Mouse (Mus musculus): ENCODE measurements around the gene Rfc5.

Rfc5 gene

DNA sequence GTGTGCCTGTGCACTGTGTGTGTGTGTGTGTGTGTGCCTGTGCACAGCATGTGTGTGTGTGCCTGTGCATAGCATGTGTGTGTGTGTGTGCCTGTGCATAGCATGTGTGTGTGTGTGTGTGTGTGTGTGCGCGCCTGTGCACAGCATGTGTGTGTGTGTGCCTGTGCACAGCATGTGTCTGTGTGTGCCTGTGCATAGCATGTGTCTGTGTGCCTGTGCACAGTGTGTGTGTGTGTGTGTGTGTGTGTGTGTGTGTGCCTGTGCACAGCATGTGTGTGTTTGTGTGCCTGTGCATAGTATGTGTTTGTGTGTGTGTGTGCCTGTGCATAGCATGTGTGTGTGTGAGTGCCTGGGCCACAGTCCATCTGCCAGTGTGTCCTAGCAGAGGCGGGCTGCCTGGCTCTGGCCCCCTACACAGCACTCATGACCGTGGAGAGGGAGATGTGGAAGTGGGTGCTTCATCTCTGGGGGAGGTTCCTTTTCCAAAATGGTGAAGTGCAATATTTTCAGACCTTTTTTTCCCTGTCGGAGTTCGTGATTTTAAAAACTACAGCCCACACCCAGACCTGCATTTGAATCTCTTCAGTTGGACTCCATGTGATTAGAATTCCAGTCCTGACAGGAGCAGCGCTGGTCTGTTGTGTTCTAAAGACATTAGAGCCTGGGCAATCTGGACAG lies 14.3 kb downstream of the Rfc5 start:
- DNase-seq (ENCODE audit: low read depth, low spot score): no peak

DNA sequence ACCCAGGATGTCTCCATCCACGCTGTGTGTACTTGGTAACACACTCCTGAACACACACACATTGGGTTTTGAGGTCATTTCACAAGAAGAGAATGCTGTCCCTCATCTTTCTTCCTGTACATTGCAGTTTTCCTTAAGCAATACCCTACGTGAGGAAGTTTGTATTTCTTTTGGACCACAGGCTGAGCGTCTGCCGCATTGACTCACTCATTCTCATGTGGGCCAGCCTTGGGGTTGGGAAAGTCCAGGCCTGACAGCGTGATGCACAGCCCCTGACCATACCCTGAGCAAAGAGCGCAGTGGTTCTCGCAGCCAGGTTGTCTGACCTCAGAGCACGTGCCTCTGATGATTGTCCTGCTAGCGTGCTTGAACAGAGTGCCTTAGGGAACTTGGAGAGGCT lies 15.4 kb downstream of the Rfc5 start:
- no peak for DNase-seq (ENCODE audit: low read depth, low spot score)

DNA sequence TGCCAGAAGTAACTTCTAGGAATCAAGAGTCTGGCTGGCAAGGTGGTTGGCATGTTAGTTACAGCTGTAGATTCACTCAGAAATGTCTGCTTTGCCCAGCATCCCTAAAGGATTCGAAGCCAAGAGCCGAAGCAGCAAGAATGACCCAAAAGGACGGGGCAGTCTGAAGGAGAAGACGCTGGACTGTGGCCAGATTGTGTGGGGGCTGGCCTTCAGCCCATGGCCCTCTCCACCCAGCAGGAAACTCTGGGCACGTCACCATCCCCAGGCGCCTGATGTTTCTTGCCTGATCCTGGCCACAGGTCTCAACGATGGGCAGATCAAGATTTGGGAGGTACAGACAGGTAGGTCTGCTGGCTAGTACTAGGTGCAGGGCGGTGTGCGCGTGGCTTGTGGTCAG lies 18.3 kb downstream of the Rfc5 start:
- DNase-seq (ENCODE audit: low read depth, low spot score): no peak

DNA sequence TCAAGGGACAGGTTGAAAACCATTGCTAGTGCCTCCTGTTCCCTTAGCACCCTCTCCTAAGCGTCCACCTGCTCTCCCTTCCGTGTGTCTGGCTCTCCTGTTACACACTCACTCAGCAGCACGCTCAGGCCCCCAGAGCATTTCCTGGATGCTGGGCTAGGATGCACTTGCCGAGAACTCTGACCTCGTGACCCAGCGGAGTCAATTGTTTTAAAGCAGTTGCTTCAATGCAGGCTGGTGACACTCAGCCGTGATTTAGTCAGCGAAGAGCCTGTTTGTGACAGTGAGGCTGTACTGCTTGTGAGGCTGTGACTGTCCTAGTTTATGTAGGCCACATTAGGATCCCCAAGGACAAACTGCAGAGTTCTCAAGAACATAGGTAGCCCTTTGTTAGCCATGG lies 21.6 kb downstream of the Rfc5 start:
- no peak for DNase-seq (ENCODE audit: low read depth, low spot score)

DNA sequence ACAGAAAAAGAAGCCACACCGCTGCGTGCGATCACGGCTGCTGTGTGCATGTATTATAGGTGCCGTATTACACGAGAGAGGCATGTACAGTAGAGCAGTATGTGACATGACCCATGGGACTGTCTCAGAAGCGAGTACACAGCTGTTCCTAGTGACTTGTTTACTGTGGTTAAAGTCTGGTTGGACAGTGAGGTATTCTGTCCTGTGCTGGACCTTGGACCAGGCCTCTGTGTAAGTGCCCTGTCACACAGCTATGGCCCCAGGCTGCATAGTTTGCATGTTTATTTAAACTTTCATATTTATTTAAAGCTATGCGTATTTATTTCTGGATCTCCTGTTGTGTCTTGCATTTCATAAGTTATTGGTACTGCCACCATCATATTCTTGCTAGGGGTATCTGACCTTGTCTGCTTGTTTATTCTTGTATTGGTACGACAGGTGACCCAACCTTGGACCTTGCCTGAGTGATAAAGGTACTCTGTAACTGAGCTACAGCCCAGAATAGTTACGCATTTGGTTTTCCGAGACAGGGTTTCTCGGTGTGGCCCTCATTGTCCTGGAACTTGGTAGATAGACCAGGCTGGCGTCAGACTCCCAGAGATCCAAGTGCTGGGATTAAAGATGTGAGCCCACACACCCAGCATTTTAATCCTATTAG lies 22.8 kb downstream of the Rfc5 start:
- no peak for DNase-seq (ENCODE audit: low read depth, low spot score)

DNA sequence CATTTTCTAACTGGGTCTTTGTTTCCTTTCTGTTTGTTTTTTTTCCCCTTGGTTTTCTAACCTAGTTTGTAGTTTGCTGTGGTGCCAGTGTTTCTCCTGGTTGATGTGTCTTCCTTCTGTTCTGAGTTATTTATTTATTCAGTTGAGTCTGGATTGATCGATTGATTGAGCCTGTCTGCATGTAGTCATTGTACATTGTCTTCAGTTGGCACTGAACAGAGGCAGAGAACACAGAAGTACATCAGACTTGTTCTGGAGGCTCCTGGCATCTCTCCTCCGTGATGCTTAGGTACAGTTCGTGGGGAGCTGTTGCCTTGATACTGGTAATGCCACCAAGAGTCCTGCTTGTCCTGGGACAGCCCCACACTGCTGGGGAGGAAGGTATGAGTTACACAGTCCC lies 24.0 kb downstream of the Rfc5 start:
- DNase-seq (ENCODE audit: low read depth, low spot score): no peak

DNA sequence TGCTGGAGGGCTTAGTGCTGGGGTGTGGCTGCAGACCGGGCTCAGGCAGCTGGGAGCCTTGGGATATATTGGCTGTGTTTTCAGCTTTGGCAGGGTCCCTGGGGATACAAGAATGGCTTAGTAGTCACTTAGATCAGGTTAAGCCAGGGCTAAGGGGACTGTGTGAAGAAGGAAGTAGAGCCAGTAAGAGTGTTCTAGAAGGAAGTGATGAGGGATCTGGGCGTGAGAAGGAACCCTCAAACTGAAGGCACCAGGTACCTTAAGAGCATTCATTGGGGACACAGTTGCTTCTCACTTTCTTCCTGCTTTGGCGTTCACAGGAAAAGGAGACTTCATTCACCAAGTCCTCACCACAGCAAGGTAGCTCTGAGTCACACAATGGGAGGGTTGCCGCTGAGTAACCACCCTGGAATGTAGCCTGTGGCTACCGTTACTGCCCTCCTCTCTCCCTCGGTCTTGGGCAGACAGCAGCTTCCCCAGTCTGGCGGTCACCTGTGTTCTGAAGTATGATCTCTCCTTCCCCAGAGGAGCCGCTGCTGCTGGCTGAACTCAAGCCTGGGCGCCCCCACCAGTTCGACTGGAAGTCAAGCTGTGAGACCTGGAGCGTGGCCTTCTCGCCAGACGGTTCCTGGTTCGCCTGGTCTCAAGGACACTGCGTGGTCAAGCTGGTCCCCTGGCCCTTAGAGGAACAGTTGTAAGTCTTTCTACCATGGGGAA lies 25.6 kb downstream of the Rfc5 start:
- DNase-seq (ENCODE audit: low read depth, low spot score): no peak

DNA sequence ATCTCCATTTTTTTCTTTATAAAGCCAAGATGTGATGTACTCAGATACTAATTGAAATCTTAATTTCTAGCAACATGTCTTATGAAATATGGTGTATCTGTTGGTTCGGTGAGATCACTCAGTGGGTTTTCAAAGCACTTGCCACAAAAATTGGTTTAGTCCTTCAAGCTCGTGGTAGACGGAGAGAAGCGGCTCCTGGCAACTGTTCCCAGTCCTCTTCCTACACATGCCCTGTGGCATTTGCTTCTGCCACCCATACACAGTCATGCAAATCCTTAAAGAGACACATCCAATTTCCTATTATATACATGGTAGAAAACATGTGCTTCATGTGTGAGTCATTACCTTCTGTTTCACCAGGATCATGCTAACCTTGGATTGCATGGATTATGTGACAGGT lies 27.3 kb downstream of the Rfc5 start:
- DNase-seq (ENCODE audit: low read depth, low spot score): no peak

DNA sequence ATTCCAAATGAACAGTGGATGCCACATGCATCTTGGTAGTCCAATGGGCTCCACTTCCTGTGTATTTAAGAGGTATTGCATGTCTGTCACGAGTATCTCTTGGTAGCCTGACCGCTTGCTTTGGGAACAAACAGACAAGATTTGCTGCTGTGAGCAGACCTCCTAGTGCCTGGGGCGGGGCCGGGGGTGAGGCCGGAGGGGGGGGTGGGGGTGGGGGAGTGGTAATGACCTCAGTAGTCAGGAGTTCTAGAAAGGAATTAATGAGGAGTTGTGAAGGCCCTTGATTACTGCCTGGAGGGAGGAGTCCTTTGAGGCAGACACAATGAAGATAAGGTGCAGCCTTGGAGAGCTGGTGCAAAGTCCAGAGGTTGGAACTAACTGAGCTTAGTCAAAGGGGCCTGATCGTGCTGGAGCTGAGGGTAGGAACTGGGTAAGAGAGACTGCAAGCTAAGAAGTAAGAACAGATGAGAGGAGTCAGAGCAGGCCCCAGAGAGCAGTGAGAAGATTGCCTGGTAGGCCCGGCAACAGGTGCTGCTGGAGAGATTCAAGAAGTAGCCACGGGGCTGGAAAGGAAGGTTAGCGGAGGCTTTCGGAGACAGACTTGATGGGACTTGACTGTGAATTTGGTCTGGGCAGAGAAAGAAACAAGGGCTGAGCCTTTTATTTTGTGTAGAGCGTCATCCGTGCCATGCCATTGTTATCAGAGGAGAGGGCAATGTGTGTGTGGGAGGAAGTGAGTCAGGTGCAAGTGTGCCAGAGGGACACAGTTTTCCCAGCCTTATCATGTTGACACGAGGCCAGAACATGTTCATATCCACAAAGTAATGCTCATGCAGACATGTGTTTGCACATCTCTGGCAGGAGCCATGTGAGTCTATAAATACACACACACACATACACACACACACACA lies 28.0 kb downstream of the Rfc5 start:
- peak; percentile 80 for DNase-seq (ENCODE audit: low read depth, low spot score)

DNA sequence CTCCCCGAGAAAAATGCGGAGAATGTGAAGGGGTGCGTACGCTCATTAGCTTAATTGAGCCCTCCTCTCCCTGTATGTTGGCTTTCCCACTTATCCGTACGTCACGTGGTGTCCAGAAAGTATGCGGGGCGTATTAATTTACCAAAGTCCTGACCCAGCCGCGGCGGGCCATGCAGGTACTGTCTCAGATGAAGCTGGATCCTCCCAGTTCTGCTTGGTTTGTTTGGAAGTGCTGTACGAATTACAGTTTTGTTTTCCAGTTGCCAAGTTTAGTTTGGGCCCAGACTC lies 28.7 kb downstream of the Rfc5 start:
- peak; percentile 80 for DNase-seq (ENCODE audit: low read depth, low spot score)

DNA sequence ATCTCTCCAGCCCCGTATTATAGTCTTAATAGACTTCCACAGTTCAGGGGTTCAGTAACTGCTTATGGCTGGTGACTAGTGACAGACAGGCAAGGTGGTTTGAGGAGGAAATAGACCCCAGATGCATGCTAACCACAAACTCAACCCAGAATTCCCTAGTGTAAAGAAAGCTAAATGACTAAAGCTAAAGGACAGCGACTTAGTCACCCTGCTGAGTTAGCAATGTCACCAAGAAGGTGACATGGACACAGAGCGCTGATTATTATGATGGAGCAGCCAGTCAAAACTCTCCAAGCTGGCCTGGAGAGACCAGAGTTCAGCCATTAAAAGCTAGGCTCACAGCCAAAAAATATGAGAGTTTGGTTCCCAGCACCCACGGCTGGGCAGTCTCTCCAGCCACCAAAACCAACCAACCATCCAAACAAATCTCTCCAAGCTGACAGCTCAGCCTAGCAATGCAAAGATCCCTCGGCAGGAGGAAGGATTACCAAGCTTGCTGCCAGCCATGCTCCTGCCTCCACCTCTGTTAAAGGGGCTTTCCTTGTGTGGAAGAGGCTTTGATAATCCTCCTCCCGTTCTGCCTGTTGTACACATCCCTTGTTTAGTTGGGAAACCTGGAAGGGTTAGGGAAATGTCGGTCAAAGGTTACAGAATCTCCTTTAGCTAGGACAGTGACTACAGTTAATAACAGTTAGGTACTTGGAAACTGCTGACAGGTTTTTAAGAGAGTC lies 29.2 kb downstream of the Rfc5 start:
- DNase-seq (ENCODE audit: low read depth, low spot score): no peak

DNA sequence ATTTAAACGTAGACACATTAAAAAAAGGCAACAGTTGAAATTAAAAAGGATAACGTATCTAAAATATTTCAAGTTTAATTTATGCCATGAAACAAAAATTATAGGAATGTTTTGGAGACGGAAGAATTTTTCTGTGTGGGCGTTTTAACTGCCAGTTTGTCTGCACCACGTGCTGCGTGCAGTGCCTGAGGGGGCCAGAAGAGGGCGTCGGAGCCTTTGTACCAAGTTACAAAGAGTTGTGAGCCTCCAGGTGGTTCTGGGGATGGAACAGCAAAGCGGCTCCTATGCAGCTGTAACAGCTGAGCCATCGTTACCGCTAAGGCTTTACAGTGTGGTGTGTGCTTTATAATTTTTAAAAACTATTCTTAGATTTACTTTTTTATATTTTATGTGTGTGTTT lies 30.1 kb downstream of the Rfc5 start:
- peak; percentile 94 for DNase-seq (ENCODE audit: low read depth, low spot score)

DNA sequence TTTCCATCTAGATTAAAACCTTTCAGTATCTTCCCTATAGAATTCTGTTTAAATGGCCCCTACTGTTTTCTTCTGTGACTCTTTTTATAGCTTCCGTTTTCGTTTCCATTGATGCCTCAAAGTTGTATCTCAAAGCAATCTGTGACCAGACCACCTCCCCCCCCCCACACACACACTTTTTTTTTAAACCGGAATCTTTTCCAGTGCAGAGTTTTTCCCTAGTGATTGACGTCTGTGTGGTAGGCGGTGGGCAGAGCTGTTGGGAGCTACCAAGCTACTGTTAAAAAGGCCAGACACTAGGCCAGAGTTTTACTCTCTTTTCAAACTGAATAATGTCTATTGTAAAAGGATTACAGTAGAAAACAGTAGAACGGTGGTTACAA lies 30.6 kb downstream of the Rfc5 start:
- peak; percentile 43 for DNase-seq (ENCODE audit: low read depth, low spot score)

DNA sequence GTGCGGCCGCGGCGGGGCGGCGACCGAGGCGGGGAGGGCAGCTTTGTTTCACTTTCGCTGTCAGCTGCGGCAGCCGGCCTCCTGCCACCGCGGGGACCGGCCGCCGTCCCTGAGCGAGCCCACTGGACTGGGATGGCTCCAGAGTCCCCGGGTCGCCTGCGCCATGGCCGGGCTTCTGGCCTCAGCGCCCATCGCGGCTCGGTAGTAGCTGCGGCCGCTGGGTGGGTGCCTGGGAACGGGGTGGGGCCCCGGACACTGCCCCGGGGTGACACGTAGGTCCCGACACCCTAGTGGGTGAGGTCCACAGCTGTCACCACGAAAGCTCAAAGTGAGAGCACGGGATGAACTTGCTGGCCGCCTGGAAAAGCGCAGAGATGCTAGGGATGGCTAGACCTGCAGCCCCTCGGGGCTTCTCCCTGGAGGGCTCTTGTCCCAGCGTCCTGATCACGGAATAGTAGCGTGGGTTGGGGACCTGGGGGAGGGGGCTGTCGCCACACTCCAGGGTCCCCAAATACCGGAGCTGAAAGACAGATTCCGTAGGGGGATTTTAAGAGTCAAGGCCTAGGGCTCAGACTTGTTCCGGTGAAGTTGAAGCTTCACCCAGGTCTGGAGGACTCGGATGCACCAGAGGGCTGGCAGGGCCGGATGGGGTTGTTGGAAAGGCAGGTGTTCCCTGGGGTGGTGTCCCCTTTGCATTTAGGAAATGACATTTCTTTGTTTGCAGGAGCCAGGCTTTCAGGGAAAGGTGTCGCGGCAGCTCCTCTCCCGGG lies 31.2 kb downstream of the Rfc5 start:
- peak; percentile 66 for DNase-seq (ENCODE audit: low read depth, low spot score)

DNA sequence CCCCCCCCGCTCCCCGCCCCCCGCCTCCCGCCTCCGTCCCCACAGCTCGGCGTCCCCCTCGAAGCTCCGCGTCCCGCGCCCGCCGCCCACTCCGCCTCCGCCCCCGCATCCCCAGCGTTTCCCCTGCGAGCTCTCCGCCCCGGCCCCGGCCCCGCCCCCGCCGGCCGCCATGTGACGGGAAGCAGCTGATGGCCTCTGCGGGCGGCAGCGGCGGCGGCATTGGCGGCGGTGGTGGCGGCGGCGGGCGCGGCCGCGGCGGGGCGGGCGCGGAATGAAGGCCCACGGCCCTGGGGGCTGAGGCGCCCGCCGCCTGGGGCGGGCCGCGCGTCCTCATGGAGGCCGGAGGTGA lies 31.7 kb downstream of the Rfc5 start, which contains the start of gene Wsb2:
Gene Wsb2, plus strand, starts transcription at position 176 of the 349 bp plus-strand sequence.
- peak; percentile 77 for DNase-seq (ENCODE audit: low read depth, low spot score)

DNA sequence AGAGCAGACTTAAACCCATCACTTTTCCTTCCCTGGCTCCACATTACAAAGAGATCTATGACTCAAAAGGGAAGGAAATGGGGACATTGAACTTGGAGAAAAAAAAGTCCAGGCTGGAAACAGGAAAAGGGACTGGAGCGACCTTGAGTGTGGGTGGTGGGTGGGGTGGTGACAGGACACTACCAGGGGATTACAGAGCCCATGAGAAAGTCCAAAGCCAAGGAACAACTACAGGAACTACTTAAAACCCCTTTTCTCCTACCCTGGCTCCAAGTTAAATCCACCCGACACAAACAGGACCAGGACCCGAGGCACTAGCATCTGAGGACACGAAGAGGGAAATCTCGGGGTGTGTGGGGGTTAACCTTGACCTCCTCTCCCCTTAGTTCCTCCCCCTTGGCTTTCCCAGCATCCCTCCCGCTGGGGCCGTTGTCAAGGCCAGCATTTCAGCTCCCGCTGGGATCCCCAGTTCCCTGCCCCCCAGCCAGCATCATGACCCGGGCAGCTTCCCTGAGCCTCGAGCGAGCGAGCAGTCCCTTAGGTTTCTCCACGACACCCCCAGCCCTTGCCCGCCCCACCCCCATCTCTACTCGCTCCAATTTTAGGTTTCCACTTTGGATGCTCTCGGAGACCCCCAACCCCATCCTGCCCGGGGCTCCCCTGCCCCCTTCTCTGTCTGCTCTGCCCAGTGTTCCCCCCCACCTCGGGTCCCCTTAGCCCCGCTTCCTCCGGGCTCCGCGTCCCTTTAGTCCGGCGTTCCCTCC lies 32.3 kb downstream of the Rfc5 start:
- peak; percentile 89 for DNase-seq (ENCODE audit: low read depth, low spot score)

DNA sequence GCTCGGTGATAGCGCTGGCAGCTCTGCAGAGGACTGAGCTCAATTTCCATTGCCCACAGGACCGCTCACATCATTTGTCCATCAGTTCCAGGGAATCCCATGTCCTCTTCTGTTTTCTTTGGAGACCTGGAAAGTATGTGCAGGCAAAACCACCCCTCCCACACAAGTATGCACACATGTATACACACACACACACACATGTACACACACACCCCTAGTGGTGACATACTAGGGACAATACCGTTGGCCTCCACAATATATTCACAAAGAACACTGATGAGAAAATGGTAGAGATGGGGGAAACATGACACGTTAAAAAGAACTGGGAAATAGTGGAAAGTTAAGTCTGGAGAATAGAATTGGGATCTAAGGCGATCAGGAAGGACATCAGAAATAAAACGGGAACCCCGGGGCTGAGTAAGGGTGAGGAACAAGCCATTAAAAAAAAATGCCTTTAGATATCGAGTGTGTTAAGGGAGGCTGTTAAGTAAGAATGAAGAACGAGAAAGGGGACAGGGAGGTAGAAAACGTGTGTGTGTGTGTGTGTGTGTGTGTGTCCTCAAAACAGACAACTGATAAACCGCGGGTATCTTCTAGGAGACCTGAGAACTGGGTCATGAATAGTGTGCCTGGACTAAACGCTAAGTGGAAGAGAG lies 33.1 kb downstream of the Rfc5 start:
- DNase-seq (ENCODE audit: low read depth, low spot score): no peak

DNA sequence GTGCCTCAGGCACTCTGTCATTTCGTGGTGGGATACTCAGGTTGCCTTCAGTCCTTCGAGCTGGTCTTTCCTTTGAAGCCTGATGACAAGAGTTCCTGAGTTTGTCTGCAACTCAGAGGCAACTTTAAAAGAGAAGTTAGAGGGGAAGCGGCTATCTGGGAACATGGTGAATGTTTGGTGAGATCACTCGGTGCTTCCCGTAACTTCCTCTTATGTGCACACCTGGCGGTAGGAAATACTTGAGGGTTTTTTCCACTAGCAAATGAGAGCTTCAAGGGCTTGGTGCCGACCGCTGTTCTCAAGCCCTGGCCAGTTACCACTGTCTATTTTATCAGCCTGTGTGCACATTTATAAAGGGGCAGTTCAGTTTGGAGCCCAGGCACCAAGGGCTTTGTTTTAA lies 34.7 kb downstream of the Rfc5 start:
- no peak for DNase-seq (ENCODE audit: low read depth, low spot score)

DNA sequence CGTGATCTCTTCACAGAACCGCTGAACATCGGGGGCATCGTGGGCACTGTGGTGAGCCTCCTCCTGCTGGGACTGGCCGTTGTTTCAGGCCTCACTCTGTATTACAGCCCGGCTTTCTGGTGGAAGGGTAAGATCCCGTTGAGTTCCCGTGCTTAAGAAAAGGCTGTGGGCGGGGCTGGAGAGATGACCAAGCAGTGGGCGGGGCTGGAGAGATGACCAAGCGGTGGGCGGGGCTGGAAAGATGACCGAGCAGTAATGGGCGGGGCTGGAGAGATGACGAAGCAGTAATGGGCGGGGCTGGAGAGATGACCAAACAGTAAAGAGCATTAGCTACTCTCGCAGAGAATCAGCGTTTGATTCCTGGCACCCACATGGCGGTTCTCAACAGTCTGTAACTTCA lies 40.6 kb downstream of the Rfc5 start:
- peak; percentile 93 for DNase-seq (ENCODE audit: low read depth, low spot score)

DNA sequence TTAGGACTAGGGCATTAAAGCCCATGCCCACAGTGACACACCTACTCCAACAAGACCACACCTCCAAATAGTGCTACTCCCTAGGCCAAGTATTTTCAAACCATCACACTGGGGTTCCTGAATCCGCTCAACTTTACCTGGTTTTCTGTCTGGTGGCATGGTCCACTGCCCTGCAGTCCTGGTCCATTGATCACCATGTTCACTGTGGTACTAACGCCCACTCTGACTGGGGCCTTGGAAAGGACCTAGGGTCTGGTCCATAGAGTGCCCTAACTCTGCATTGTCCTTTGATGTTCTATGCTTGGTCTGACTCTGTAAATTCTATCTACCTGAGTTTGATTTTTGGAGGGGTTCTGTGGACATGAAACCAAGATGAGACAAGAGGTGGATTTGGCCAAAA lies 41.0 kb downstream of the Rfc5 start:
- no peak for DNase-seq (ENCODE audit: low read depth, low spot score)
